Comparison of ENCODE assay signal across 28 mouse cellular contexts in the genomic region with DNA sequence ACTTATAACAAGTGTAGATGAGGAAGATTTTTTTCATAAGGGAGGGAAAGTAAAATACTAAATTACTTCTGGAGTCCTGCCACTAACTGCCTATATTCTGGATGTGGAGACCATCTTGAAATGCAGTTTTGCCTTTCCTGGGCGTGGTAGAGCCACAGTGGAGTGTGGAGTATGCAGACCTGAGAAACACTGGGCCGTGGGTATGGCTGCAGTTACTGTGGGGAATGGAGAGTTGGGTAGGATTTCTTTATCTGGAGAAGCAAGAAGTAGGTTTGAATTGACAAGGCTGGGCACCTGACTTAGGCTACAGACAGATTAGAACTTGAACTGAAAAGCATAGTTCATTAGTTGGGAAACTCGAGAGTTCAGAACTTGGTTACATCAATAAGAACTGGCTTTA. TPM values are rescaled to one million over a fixed set of nuclear protein-coding genes. Genes with fewer than 3 reads are reported as not detected.
DNase-seq lines count a peak whose midpoint lies in the region; ATAC-seq and TF ChIP-seq lines count a peak whose summit lies in the region.
"Had no signal": no experiment of that assay in that cellular context is flagged by ENCODE, and none has a peak within 500 bp of the region (broad histone marks: within the 10 kb centered on the region; RNA-seq: fewer than 3 reads in every experiment).

No protein-coding gene starts in this region.

- H3K4me3 ChIP-seq in liver, adult 2 months (ENCODE audit: insufficient read depth, low read depth, low read length): no peak overlapping the region
- no peak overlapping the region for H3K4me3 ChIP-seq in liver, embryonic 13.5 days (replicated peaks)
- no peak overlapping the region for H3K4me3 ChIP-seq in hindbrain, embryonic 12.5 days
- H3K4me3 ChIP-seq: forebrain, embryonic 10.5 days; gastrocnemius, adult 2 months; heart, embryonic 13.5 days; hindbrain, embryonic 10.5 days; limb, embryonic 10.5 days; limb, embryonic 15.5 days; neural tube, embryonic 15.5 days had no signal

- 49% methylated on average over 3 of the region's 3 CpGs for WGBS in liver, adult 2 months
- WGBS in liver, embryonic 13.5 days (ENCODE audit: insufficient replicate concordance): 22% methylated on average over 3 of the region's 3 CpGs
- WGBS in hindbrain, embryonic 12.5 days: 75% methylated on average over 3 of the region's 3 CpGs

- H3K9me3 ChIP-seq in liver, embryonic 13.5 days (replicated peaks): no peaks in the 10 kb centered on the region
- H3K9me3 ChIP-seq in hindbrain, embryonic 12.5 days (replicated peaks): no peaks in the 10 kb centered on the region
- H3K9me3 ChIP-seq: forebrain, embryonic 10.5 days; heart, embryonic 13.5 days; hindbrain, embryonic 10.5 days; limb, embryonic 10.5 days; limb, embryonic 15.5 days; neural tube, embryonic 15.5 days had no signal

- peaks cover 36% of the 10 kb centered on the region for H3K4me1 ChIP-seq in liver, adult 2 months (ENCODE audit: control insufficient read depth, insufficient read depth, low read length)
- peaks cover 85% of the 10 kb centered on the region for H3K4me1 ChIP-seq in liver, embryonic 13.5 days (replicated peaks)
- H3K4me1 ChIP-seq in hindbrain, embryonic 12.5 days: peaks cover 47% of the 10 kb centered on the region

- no peaks in the 10 kb centered on the region for H3K27me3 ChIP-seq in liver, adult 2 months (ENCODE audit: control insufficient read depth, insufficient read depth, low read length)
- H3K27me3 ChIP-seq in liver, embryonic 13.5 days: no peaks in the 10 kb centered on the region
- no peaks in the 10 kb centered on the region for H3K27me3 ChIP-seq in hindbrain, embryonic 12.5 days
- H3K27me3 ChIP-seq: heart, embryonic 13.5 days; limb, embryonic 15.5 days; neural tube, embryonic 15.5 days had no signal

- ATAC-seq in erythroblast, adult 5-6 weeks (replicated peaks; ENCODE audit: low FRiP score, poor library complexity, severe bottlenecking): peak; percentile 60; the same call in 1 of the 2 replicates
- ATAC-seq in liver, embryonic 13.5 days (ENCODE audit: low read depth): peak; percentile 67
- ATAC-seq in megakaryocyte progenitor cell, adult 5-6 weeks (replicated peaks; ENCODE audit: poor library complexity): peak; percentile 51
- ATAC-seq in hindbrain, embryonic 12.5 days (ENCODE audit: low FRiP score): no peak
- ATAC-seq: CD4-positive, CD25-positive, alpha-beta regulatory T cell, adult 4 months; forebrain, embryonic 16.5 days; hindbrain, embryonic 16.5 days had no signal

- H3K9ac ChIP-seq in liver, adult 2 months (ENCODE audit: low read depth, low read length): no peak overlapping the region
- H3K9ac ChIP-seq in liver, embryonic 13.5 days: no peak overlapping the region
- H3K9ac ChIP-seq in hindbrain, embryonic 12.5 days: no peak overlapping the region
- H3K9ac ChIP-seq: heart, embryonic 13.5 days; limb, embryonic 15.5 days; neural tube, embryonic 15.5 days had no signal

- TF ChIP-seq POLR2A in liver, adult 2 months (IDR thresholded peaks at IDR 0.05; ENCODE audit: extremely low read depth, insufficient read depth, low read length): no peak

- no peak for TF ChIP-seq CTCF in liver, adult 2 months (IDR thresholded peaks at IDR 0.05; ENCODE audit: low read depth, low read length)

- DNase-seq in liver, adult 2 months (ENCODE audit: extremely low read depth, low read depth, low spot score): peak; percentile 31
- no peak for DNase-seq in liver
- no peak for DNase-seq in liver, embryonic 13.5 days
- no peak for DNase-seq in left cerebral cortex, postnatal 14 days (ENCODE audit: low spot score in 2 of 2)
- DNase-seq: cerebellum, adult 2 months; cerebellum, postnatal 14 days; gastrocnemius, adult 2 months; heart, postnatal 10 days; kidney, adult 2 months; kidney, postnatal 4 days; lung, postnatal 36 days; midbrain, embryonic 14.5 days; retina, postnatal 1 day; spleen, adult 18-20 months; thymus, postnatal 14 days had no signal

- H3K27ac ChIP-seq in liver, adult 2 months (replicated peaks; ENCODE audit: insufficient read depth, low read depth, low read length): no peak overlapping the region
- no peak overlapping the region for H3K27ac ChIP-seq in liver, embryonic 13.5 days
- no peak overlapping the region for H3K27ac ChIP-seq in hindbrain, embryonic 12.5 days
- H3K27ac ChIP-seq: forebrain, embryonic 10.5 days; heart, embryonic 13.5 days; hindbrain, embryonic 10.5 days; kidney, postnatal 0 days; limb, embryonic 10.5 days; limb, embryonic 15.5 days; neural tube, embryonic 15.5 days had no signal

- no peaks in the 10 kb centered on the region for H3K36me3 ChIP-seq in liver, adult 2 months (ENCODE audit: control insufficient read depth, insufficient read depth, low read length)
- peaks cover 42% of the 10 kb centered on the region for H3K36me3 ChIP-seq in liver, embryonic 13.5 days
- no peaks in the 10 kb centered on the region for H3K36me3 ChIP-seq in hindbrain, embryonic 12.5 days
- H3K36me3 ChIP-seq: neural tube, embryonic 15.5 days had no signal

- H3K79me2 ChIP-seq in liver, adult 2 months (ENCODE audit: control insufficient read depth, insufficient read depth, low read length): peaks cover 72% of the 10 kb centered on the region

- intact Hi-C loops in left cerebral cortex, postnatal 14 days (cut with DNase I): no loop called here

- H3K4me2 ChIP-seq in liver, embryonic 13.5 days: 0 out of 2 replicates have a peak overlapping the region, but pooled peaks have one; percentile 13
- no peak overlapping the region for H3K4me2 ChIP-seq in hindbrain, embryonic 12.5 days (replicated peaks)
- H3K4me2 ChIP-seq: heart, embryonic 13.5 days; limb, embryonic 15.5 days; neural tube, embryonic 15.5 days had no signal

RNA-seq across cellular contexts. Expression of a gene that starts 15.2 kb away (rescaled TPM):
- 278 and 319 TPM in 2 replicates for total RNA-seq in liver, adult 2 months (2014; rRNA removed)
- 34.3 and 41.4 TPM in 2 replicates for polyA plus RNA-seq in liver, adult 2 months (2012; rRNA removed)
- 138 and 172 TPM in 2 replicates for total RNA-seq in erythroblast, adult 5-6 weeks (2015; ENCODE audit: low replicate concordance)
- total RNA-seq in erythroblast, adult 5-6 weeks (2017; ENCODE audit: low replicate concordance): 182 and 196 TPM in 2 replicates
- polyA plus RNA-seq in liver, embryonic 13.5 days (2015; fragmentation: Nextera tagmentation; extraction: Ambion mirVana): 103 and 119 TPM in 2 replicates
- total RNA-seq in megakaryocyte progenitor cell, adult 5-6 weeks (2015): 308 and 319 TPM in 2 replicates
- 339 and 406 TPM in 2 replicates for total RNA-seq in megakaryocyte progenitor cell, adult 5-6 weeks (2017)
- 100 to 1,000 TPM; 615 to 674 TPM for total RNA-seq in left cerebral cortex, postnatal 14 days (2021)
- polyA plus RNA-seq in hindbrain, embryonic 12.5 days (2016; fragmentation: Nextera tagmentation; extraction: Ambion mirVana): 672 and 677 TPM in 2 replicates
